12 mouse cellular contexts compared by ENCODE assay signal in the genomic region with DNA sequence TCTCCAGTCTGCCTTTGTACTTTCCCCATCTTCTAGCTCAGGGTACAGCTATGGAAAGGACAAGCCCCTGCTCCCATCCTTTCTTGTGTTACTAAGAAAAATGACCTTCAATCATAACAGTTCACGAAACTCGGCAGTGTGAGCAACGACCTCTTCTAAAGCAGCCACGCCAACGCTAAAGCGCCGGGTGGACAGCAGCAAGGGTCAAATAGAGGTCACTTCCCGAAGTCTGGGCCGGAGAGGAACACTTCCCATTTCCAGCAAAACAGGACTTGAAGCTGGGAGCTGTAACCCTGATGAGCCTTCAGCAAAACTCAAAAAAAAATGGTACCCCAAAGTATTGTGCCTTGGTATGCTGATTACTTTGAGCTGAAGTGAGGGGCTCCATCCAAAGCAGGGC.
DNase-seq lines count a peak whose midpoint lies in the region; ATAC-seq and TF ChIP-seq lines count a peak whose summit lies in the region.
"Had no signal": no experiment of that assay in that cellular context is flagged by ENCODE, and none has a peak within 500 bp of the region (broad histone marks: within the 10 kb centered on the region; RNA-seq: fewer than 3 reads in every experiment).

No protein-coding gene starts in this region.

- H3K27ac ChIP-seq in lung, embryonic 14.5 days (ENCODE audit: low read depth) = no peak overlapping the region
- H3K27ac ChIP-seq: gastrocnemius, adult 2 months had no signal

- no peak overlapping the region for H3K9ac ChIP-seq in lung, embryonic 14.5 days

- H3K9me3 ChIP-seq in lung, embryonic 14.5 days (ENCODE audit: low read depth, low read length) = no peaks in the 10 kb centered on the region

- no peak for TF ChIP-seq CTCF in lung, embryonic 14.5 days (IDR thresholded peaks at IDR 0.05; ENCODE audit: low read depth)

- no peak overlapping the region for H3K4me2 ChIP-seq in lung, embryonic 14.5 days
- H3K4me2 ChIP-seq: midbrain, embryonic 11.5 days had no signal

- H3K36me3 ChIP-seq in lung, embryonic 14.5 days (ENCODE audit: insufficient read depth) = no peaks in the 10 kb centered on the region

- H3K27me3 ChIP-seq in lung, embryonic 14.5 days (ENCODE audit: insufficient read depth, low read length) = no peaks in the 10 kb centered on the region

- DNase-seq in adrenal gland, postnatal 10 days = peak; percentile 36
- no peak for DNase-seq in adrenal gland, postnatal 14 days
- peak; percentile 63 for DNase-seq in lung, embryonic 14.5 days
- no peak for DNase-seq in lung, adult 18-20 months
- DNase-seq in heart, adult 8-10 months (ENCODE audit: low spot score) = peak; percentile 40
- peak; percentile 37 to 49 for DNase-seq in kidney, postnatal 36 days
- no peak for DNase-seq in left cerebral cortex, adult 9 months (ENCODE audit: low spot score in 2 of 2)
- no peak for DNase-seq in frontal cortex, adult 2 months (ENCODE audit: extremely low spot score in 1 of 2, low spot score in 1 of 2)
- DNase-seq: cerebellum, adult 11-12 months; gastrocnemius, adult 2 months; layer of hippocampus, adult 9-11 months had no signal

- ATAC-seq in lung, embryonic 14.5 days (ENCODE audit: insufficient read depth) = no peak; the same call in 1 of the 2 replicates

- H3K4me1 ChIP-seq in lung, embryonic 14.5 days (ENCODE audit: insufficient read depth) = peaks cover 10% of the 10 kb centered on the region

- WGBS in lung, embryonic 14.5 days = 5% methylated on average over 9 of the region's 9 CpGs

- no peak overlapping the region for H3K4me3 ChIP-seq in lung, embryonic 14.5 days (ENCODE audit: low read depth, low read length)
- H3K4me3 ChIP-seq: gastrocnemius, adult 2 months had no signal

Comparison
In these comparisons a context has a peak if more than half of its experiments do, and no peak if none do; other contexts are left out.
1. DNase-seq: peak in adrenal gland, postnatal 10 days (single experiment), lung, embryonic 14.5 days (single experiment), heart, adult 8-10 months (single experiment) and kidney, postnatal 36 days (2 of 2); none in adrenal gland, postnatal 14 days (single experiment), lung, adult 18-20 months (0 of 2), left cerebral cortex, adult 9 months (0 of 2) and frontal cortex, adult 2 months (0 of 2).